Mouse (Mus musculus) bone marrow macrophage, adult 2 months (primary cell): ENCODE data around the gene Fcer1g. TPM values are rescaled to one million over a fixed set of nuclear protein-coding genes. Genes with fewer than 3 reads are reported as not detected.
A peak's percentile ranks its signal among the peaks of the same experiment; 100 is the strongest.

Experiments
- H3K27ac ChIP-seq: 2 replicates; pipeline ENCODE4 v1.5.1; 2012; ENCODE audit warnings: low read depth, low read length; ENCODE audit not compliant: insufficient read depth
- H3K4me1 ChIP-seq: 2 replicates; pipeline ENCODE4 v1.6.1; 2012; ENCODE audit warnings: low read length; ENCODE audit not compliant: control insufficient read depth, insufficient read depth
- H3K4me3 ChIP-seq: 2 replicates; pipeline ENCODE4 v1.5.1; 2012; ENCODE audit warnings: mild to moderate bottlenecking, low read length, moderate library complexity; ENCODE audit not compliant: insufficient read depth
- CTCF ChIP-seq: IDR thresholded peaks from 2 replicates; pipeline ENCODE4 v1.5.1; 2012; ENCODE audit warnings: low read depth, mild to moderate bottlenecking, low read length, moderate library complexity
- POLR2A ChIP-seq: IDR thresholded peaks from 2 replicates; pipeline ENCODE4 v1.6.1; 2012; ENCODE audit warnings: mild to moderate bottlenecking, low read depth, low read length, borderline replicate concordance
- polyA plus RNA-seq: library from polyadenylated mRNA; stranded (reverse); fragments of >200 nt; gene quantifications from 2 replicates; pipeline ENCODE4 v1.2.4, GENCODE M21; 2012; ENCODE audit not compliant: missing spikeins, insufficient read depth, insufficient read length

Gene Fcer1g
- polyA plus RNA-seq, 1 experiment, result 3,398 TPM

DNA sequence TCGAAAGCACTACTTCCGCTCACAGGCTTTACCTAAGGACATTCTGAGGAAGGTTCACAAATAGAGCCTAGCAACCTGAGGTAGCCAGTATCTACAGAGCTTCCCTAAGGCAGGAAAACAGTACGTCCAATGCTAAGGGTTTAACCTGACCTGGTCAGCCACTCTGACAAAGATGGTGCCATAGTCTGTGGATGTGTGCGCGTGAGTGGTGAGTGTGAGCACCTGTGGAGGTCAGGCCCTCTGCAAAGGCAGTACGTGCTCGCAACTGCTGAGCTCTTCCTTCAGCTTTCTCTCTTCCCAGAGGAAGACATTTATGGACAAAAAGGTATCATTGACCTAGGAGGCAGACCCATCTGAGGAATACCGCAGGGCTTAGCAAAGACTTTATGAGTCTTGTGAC is 44.3 kb upstream of the Fcer1g start:
- no peak for TF ChIP-seq POLR2A
- TF ChIP-seq CTCF, result no peak
- no peak overlapping the region for H3K4me3 ChIP-seq
- H3K4me1 ChIP-seq, result peaks cover 14% of the 10 kb centered on the region
- H3K27ac ChIP-seq, result no peak overlapping the region

GRCm38 (mm10) chr1:171277736-171278135 is 43.6 kb upstream of the Fcer1g start:
- peaks cover 14% of the 10 kb centered on the region for H3K4me1 ChIP-seq
- no peak for TF ChIP-seq POLR2A
- no peak for TF ChIP-seq CTCF
- H3K4me3 ChIP-seq, result no peak overlapping the region
- no peak overlapping the region for H3K27ac ChIP-seq

GRCm38 (mm10) chr1:171276110-171276748 is 42.1 kb upstream of the Fcer1g start:
- H3K4me3 ChIP-seq, result no peak overlapping the region
- H3K27ac ChIP-seq, result no peak overlapping the region
- peaks cover 19% of the 10 kb centered on the region for H3K4me1 ChIP-seq
- TF ChIP-seq POLR2A (no peak), CTCF (no peak)

DNA sequence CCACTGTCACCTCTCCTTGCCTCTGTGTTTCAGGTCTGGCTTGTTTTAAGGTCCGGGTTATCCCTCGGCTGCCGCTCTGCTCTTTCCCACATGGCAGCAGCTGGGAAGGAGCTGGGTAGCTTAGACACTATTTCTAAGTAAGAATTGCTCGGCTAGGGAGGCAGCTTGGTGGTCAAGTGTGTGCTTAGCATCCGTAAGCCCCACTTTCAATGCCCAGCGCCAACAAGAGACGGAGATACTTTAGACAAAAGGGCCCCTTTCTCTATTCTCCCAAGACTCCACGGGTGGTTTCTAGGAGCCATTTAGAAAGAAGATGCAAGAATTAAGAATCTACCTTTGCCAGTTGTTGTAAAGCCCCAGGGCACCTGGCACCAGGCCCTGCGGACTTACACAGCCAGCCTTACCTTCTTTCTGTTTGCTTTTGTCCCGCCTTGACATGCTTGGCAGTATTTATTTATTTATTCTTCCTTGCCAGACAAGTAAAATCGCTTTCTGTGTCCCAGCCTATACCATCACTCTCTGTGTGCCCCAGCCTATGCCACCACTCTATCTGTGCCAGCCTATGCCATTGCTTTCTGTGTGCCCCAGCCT is 41.1 kb upstream of the Fcer1g start:
- TF ChIP-seq CTCF (no peak), POLR2A (no peak)

GRCm38 (mm10) chr1:171274171-171274570 is 40.0 kb upstream of the Fcer1g start:
- TF ChIP-seq CTCF (no peak), POLR2A (no peak)
- Histone ChIP-seq H3K4me1 (peaks cover 25% of the 10 kb centered on the region), H3K4me3 (no peak overlapping the region), H3K27ac (no peak overlapping the region)

More for the DNA sequence above, 41.1 kb upstream of the Fcer1g start:
- Histone ChIP-seq H3K4me1 (peaks cover 21% of the 10 kb centered on the region), H3K27ac (no peak overlapping the region), H3K4me3 (no peak overlapping the region)

GRCm38 (mm10) chr1:171272086-171272485 is 37.9 kb upstream of the Fcer1g start:
- H3K4me3 ChIP-seq, result peak overlapping the region; percentile 36
- TF ChIP-seq CTCF (no peak), POLR2A (no peak)
- H3K4me1 ChIP-seq, result peaks cover 29% of the 10 kb centered on the region
- peak overlapping the region; percentile 71 for H3K27ac ChIP-seq

- H3K4me1 ChIP-seq, result peaks cover 30% of the 10 kb centered on the region
- peak overlapping the region; percentile 36 for H3K4me3 ChIP-seq
- TF ChIP-seq CTCF (peak; percentile 40), POLR2A (no peak)
- peak overlapping the region; percentile 71 for H3K27ac ChIP-seq
Observed at GRCm38 (mm10) chr1:171271622-171272021, 37.5 kb upstream of the Fcer1g start.

DNA sequence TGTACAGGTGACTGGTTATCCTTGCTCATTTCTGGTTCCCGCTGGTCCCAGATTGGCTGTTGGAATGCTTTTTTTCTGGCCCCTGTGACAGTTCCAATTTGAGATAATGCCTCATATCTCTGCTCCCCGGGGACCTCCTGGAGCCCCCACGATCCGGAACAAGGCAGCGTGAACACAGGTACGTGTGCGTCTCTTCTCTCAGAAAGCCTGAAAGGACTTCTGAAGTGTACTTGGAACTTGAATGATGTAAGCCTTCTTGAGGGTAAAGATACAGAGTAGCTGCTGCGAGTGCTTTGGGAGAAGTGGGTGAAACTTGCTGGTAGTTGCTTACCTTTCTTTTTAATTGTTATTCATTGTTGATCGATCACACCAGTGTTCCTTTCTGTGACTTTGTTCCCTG is 37.0 kb upstream of the Fcer1g start:
- TF ChIP-seq CTCF (no peak), POLR2A (no peak)
- peak overlapping the region; percentile 71 for H3K4me3 ChIP-seq
- peaks cover 31% of the 10 kb centered on the region for H3K4me1 ChIP-seq
- H3K27ac ChIP-seq, result no peak overlapping the region

- peaks cover 31% of the 10 kb centered on the region for H3K4me1 ChIP-seq
- no peak for TF ChIP-seq POLR2A
- TF ChIP-seq CTCF, result no peak
Observed at GRCm38 (mm10) chr1:171270573-171270900, 36.4 kb upstream of the Fcer1g start.

GRCm38 (mm10) chr1:171269848-171270572 is 35.8 kb upstream of the Fcer1g start, which contains the start of gene B4galt3:
B4galt3 (plus strand) TSS chr1:171270328.
- H3K4me1 ChIP-seq, result peaks cover 31% of the 10 kb centered on the region
- peak; percentile 68 for TF ChIP-seq POLR2A
- no peak for TF ChIP-seq CTCF
- H3K27ac ChIP-seq, result 0 out of 2 replicates have a peak within 1 kb of the TSS, but pooled peaks have one; percentile 7
- H3K4me3 ChIP-seq, result peak within 1 kb of the TSS; percentile 71

More at GRCm38 (mm10) chr1:171270573-171270900, 36.4 kb upstream of the Fcer1g start:
- 0 out of 2 replicates have a peak overlapping the region, but pooled peaks have one; percentile 7 for H3K27ac ChIP-seq
- peak overlapping the region; percentile 71 for H3K4me3 ChIP-seq
